Mouse (Mus musculus) midbrain, embryonic 11.5 days (tissue): Measurements from ENCODE around the gene Sidt2. TPM values are rescaled to one million over a fixed set of nuclear protein-coding genes. Genes with fewer than 3 reads are reported as not detected.

ENCODE experiments used
- ATAC-seq: fragments of 200-750 bp; cut with Nextera tagmentation; 2 replicates; pipeline ENCODE4 v1.8.0; 2017; ENCODE audit warnings: moderate TSS enrichment, moderate library complexity; ENCODE audit not compliant: low FRiP score
- DNase-seq: peaks from one replicate; pipeline ENCODE4 v3.0.0; 2015; ENCODE audit warnings: low spot score; ENCODE audit errors: missing footprints
- H3K27ac ChIP-seq: fragments of 300-500 bp; sonication (generic); 2 replicates; pipeline ENCODE4 v1.5.1; 2014; ENCODE audit warnings: low read depth, low read length
- H3K27me3 ChIP-seq: fragments of 300-500 bp; sonication (generic); 2 replicates; pipeline ENCODE4 v1.6.1; 2014; ENCODE audit warnings: mild to moderate bottlenecking, low read length, moderate library complexity, mixed read lengths; ENCODE audit not compliant: control insufficient read depth, insufficient read depth
- H3K36me3 ChIP-seq: fragments of 300-500 bp; sonication (generic); 2 replicates; pipeline ENCODE4 v1.6.1; 2014; ENCODE audit warnings: mild to moderate bottlenecking, low read length, moderate library complexity, mixed read lengths; ENCODE audit not compliant: control insufficient read depth, insufficient read depth
- H3K4me1 ChIP-seq: fragments of 300-500 bp; sonication (generic); 2 replicates; pipeline ENCODE4 v1.6.1; 2014; ENCODE audit warnings: low read length; ENCODE audit not compliant: control insufficient read depth, insufficient read depth
- H3K4me2 ChIP-seq: fragments of 300-500 bp; sonication (generic); 2 replicates; pipeline ENCODE4 v1.6.1; 2014; ENCODE audit warnings: mild to moderate bottlenecking, moderate library complexity
- H3K4me3 ChIP-seq: fragments of 300-500 bp; sonication (generic); 2 replicates; pipeline ENCODE4 v1.5.1; 2014; ENCODE audit warnings: low read depth, low read length
- H3K9ac ChIP-seq: fragments of 300-500 bp; sonication (generic); 2 replicates; pipeline ENCODE4 v1.6.1; 2014; ENCODE audit warnings: low read length
- H3K9me3 ChIP-seq: fragments of 300-500 bp; sonication (generic); 2 replicates; pipeline ENCODE4 v1.6.1; 2016; ENCODE audit warnings: low read length; ENCODE audit not compliant: control insufficient read depth
- WGBS: fragments of 180-500 bp; shearing (Covaris S2); extraction: QIAGEN DNeasy Blood & Tissue Kit; methylation state at CpG from one replicate; pipeline ENCODE4 v1.1.7; 2014; 5-methylcytosine and 5-hydroxymethylcytosine counted together
- polyA plus RNA-seq: library from polyadenylated mRNA; unstranded; fragments of >200 nt; fragmentation: Nextera tagmentation; extraction: Ambion mirVana; gene quantifications from 2 replicates; pipeline ENCODE4 v1.2.1, GENCODE M21; 2014

Sidt2 gene
- polyA plus RNA-seq, 1 experiment from 2014 or later: 21.7 TPM

DNA sequence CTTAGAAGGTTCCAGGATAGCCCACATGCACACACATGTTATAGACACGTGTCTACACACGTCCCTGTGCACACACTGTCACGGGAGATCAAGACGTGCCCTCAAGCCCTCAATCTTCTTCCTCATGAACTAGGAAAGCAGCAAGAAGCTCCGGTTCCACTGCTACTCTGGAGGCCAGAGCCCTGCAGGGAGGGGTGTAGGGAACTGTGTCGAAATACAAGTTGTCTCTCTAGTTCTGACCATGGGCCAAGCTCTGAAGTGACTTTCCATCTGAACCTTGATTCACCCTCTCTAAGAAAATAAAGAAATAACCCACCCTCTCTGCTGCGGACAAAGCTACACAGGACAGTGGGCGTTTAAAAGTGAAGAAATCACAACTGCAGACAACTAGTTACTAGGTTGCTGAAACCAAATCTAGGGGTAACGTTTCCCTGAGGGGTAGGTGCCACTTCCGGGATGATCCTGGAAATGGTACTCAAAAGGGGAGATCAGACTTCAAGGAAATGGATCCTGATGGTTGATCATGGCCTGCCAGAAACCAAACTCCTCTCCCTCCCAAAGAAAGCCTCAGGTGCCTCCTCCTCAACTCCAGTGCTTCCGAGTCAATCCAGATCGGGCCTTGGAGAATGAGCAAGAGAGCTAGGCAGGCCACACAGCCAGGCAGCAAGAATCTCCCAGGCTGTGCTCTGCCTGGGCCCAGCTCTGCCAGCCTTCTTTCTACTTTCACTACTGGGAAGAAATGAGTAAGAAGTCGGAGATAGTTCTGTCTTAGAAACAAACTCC is 1.4 kb downstream of the Sidt2 start:
- Histone ChIP-seq H3K4me2 (peak overlapping the region; percentile 92), H3K36me3 (peaks cover 2% of the 10 kb centered on the region; the same call in 1 of the 2 replicates), H3K4me1 (peaks cover 13% of the 10 kb centered on the region), H3K9ac (peak overlapping the region; percentile 90), H3K4me3 (peak overlapping the region; percentile 72), H3K27ac (no peak overlapping the region), H3K27me3 (no peaks in the 10 kb centered on the region), H3K9me3 (no peaks in the 10 kb centered on the region)
- 66% methylated on average over 13 of the region's 13 CpGs for WGBS
- ATAC-seq: no peak
- DNase-seq: no peak

GRCm38 (mm10) chr9:45952890-45953289 is 2.2 kb downstream of the Sidt2 start:
- Histone ChIP-seq H3K9me3 (no peaks in the 10 kb centered on the region), H3K9ac (no peak overlapping the region), H3K36me3 (peaks cover 2% of the 10 kb centered on the region; the same call in 1 of the 2 replicates), H3K27me3 (no peaks in the 10 kb centered on the region), H3K4me1 (peaks cover 13% of the 10 kb centered on the region), H3K4me3 (no peak overlapping the region), H3K4me2 (no peak overlapping the region), H3K27ac (no peak overlapping the region)
- WGBS: 81% methylated on average over 7 of the region's 7 CpGs
- DNase-seq: no peak
- no peak for ATAC-seq

DNA sequence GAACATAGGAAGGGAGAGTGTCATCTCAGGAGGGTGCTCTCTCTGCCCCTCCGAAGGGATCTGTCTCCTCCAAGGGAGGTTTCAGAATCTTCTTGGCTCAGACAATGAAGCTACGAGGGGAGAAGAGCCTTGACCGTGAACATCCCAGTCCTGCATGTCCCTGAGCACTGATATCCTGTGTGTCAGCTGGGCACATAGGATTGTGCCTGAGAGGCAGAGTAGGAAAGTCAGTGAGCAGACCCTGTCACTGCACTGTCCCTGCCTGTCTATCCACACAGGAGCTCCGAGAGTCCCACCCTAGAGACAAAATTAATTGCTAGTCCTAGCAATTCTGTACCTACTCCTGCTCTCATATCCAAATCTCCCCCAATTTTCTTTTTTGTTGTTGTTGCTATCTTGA is 3.0 kb downstream of the Sidt2 start:
- WGBS: 95% methylated on average over 4 of the region's 4 CpGs
- Histone ChIP-seq H3K27ac (no peak overlapping the region), H3K9me3 (no peaks in the 10 kb centered on the region), H3K9ac (no peak overlapping the region), H3K27me3 (no peaks in the 10 kb centered on the region), H3K4me3 (no peak overlapping the region), H3K36me3 (peaks cover 2% of the 10 kb centered on the region; the same call in 1 of the 2 replicates), H3K4me2 (no peak overlapping the region), H3K4me1 (peaks cover 13% of the 10 kb centered on the region)
- ATAC-seq (no peak), DNase-seq (no peak)

DNA sequence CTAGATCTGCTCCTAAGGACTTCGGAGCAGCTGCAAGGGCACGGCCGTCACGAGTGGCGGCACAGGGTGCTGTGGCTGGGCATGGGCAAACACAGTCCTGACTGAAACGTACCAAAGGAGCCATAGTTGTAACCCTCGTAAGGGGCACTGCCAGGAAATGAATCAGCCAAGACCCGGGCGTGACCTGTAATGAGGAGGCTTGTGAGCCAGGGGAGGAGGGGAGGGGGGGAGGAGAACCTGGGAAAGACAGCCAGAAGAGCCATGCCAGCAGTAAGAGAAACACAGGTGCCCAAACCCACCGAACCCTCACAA is 8.2 kb downstream of the Sidt2 start:
- 86% methylated on average over 10 of the region's 10 CpGs for WGBS
- H3K27me3 ChIP-seq: no peaks in the 10 kb centered on the region
- no peaks in the 10 kb centered on the region for H3K4me1 ChIP-seq
- H3K4me2 ChIP-seq: no peak overlapping the region
- H3K27ac ChIP-seq: no peak overlapping the region
- H3K36me3 ChIP-seq: peaks cover 10% of the 10 kb centered on the region; the same call in 1 of the 2 replicates
- no peaks in the 10 kb centered on the region for H3K9me3 ChIP-seq
- H3K4me3 ChIP-seq: no peak overlapping the region
- H3K9ac ChIP-seq: no peak overlapping the region
- DNase-seq (no peak), ATAC-seq (no peak)

DNA sequence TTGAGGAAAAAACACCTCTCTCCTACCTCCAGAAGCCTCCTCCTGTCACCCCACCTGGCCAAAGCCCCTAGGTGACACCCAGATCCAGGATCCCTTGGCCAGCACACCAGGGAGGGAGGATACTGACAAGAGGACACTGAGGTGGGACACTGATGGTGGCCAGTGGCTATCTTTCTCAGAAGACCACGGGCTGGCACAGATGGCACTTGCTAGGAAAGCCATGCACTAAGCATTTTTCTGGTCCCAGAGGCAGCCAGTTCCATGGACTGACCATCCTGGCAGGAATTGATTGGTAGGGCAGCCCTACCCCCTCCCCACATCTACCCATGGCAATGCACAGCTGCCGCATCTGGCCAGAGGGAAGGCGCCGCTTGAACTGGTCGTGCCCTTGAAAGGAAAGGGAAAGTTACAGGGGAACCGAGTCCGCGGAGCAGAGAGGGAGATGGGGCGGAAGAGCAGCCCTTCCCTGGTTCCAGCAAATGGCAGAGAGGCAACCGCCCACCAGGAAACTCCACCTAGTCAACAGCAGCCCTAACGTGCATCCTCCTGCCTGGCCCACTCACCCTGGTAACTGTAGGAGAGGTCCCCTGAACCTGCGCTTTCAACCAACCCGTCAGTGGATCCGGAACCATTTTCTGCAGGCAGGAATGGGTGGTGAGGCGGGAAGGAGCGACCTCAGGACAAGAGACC is 8.7 kb downstream of the Sidt2 start:
- no peaks in the 10 kb centered on the region for H3K27me3 ChIP-seq
- no peak overlapping the region for H3K9ac ChIP-seq
- ATAC-seq: no peak
- H3K4me1 ChIP-seq: no peaks in the 10 kb centered on the region
- no peak for DNase-seq
- no peak overlapping the region for H3K27ac ChIP-seq
- no peak overlapping the region for H3K4me3 ChIP-seq
- H3K36me3 ChIP-seq: peaks cover 10% of the 10 kb centered on the region; the same call in 1 of the 2 replicates
- H3K9me3 ChIP-seq: no peaks in the 10 kb centered on the region
- WGBS: 88% methylated on average over 16 of the region's 16 CpGs
- no peak overlapping the region for H3K4me2 ChIP-seq

- Histone ChIP-seq H3K9ac (no peak overlapping the region), H3K4me1 (no peaks in the 10 kb centered on the region), H3K27ac (no peak overlapping the region), H3K36me3 (peaks cover 10% of the 10 kb centered on the region; the same call in 1 of the 2 replicates), H3K4me2 (no peak overlapping the region), H3K27me3 (no peaks in the 10 kb centered on the region), H3K4me3 (no peak overlapping the region), H3K9me3 (no peaks in the 10 kb centered on the region)
- no peak for ATAC-seq
- 92% methylated on average over 13 of the region's 13 CpGs for whole genome bisulfite sequencing
- no peak for DNase-seq
These were observed 9.3 kb downstream of the Sidt2 start for GRCm38 (mm10) chr9:45945721-45946120.

GRCm38 (mm10) chr9:45944506-45945400 is 10.3 kb downstream of the Sidt2 start:
- no peaks in the 10 kb centered on the region for H3K4me1 ChIP-seq
- DNase-seq (no peak), ATAC-seq (no peak)
- no peak overlapping the region for H3K4me3 ChIP-seq
- H3K9me3 ChIP-seq: no peaks in the 10 kb centered on the region
- H3K9ac ChIP-seq: no peak overlapping the region
- H3K27ac ChIP-seq: no peak overlapping the region
- peaks cover 8% of the 10 kb centered on the region; the same call in 1 of the 2 replicates for H3K36me3 ChIP-seq
- WGBS: 90% methylated on average over 13 of the region's 13 CpGs
- H3K4me2 ChIP-seq: no peak overlapping the region
- H3K27me3 ChIP-seq: no peaks in the 10 kb centered on the region

DNA sequence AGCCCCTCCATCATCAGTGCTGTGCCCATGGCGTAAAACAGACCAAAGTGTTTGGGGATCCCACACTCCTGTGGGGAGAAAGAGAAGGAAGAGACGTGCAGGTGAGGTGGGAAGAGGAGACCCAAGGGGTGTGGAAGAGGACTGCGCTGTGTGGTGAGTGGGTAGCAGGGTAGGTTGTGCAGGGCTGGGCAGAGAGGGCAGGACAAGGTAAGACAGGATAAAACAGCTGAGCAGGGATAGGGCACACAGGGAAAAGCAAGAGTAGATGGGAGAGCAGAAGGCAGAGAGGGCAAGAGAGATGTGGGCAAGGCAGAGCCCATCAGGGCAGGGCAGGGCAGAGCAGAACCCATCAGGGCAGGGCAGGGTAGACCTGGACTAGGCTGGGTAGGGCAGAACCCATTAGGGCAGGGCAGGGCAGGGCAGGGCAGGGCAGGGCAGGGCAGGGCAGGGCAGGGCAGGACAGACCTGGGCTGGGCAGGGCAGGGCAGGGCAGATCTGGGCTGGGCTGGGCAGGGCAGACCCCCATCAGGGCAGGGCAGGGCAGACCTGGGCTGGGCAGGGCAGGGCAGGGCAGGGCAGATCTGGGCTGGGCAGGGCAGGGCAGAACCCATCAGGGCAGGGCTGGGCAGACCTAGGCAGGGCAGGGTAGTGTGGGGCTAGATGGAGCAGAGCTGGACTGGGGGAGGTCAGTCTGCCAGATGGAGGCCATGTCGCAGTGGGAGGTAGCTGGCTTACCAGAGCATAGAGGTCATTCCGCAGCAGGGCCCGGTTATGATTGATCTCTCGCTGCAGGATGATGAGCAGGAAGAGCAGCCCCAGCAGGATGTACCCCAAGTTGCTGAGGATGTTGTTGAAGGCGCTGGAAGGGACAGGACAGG is 11.2 kb downstream of the Sidt2 start:
- no peak overlapping the region for H3K4me2 ChIP-seq
- 87% methylated on average over 8 of the region's 8 CpGs for WGBS
- DNase-seq: no peak
- H3K4me3 ChIP-seq: no peak overlapping the region
- H3K9me3 ChIP-seq: no peaks in the 10 kb centered on the region
- no peaks in the 10 kb centered on the region for H3K4me1 ChIP-seq
- peaks cover 7% of the 10 kb centered on the region; the same call in 1 of the 2 replicates for H3K36me3 ChIP-seq
- H3K27me3 ChIP-seq: no peaks in the 10 kb centered on the region
- no peak for ATAC-seq
- H3K9ac ChIP-seq: no peak overlapping the region
- H3K27ac ChIP-seq: no peak overlapping the region
